Mouse (Mus musculus) CH12.LX (cell line): ENCODE data around the gene Lefty2. TPM values are rescaled to one million over a fixed set of nuclear protein-coding genes. Genes with fewer than 3 reads are reported as not detected.
"Not testable (repeated sequence)": the region's sequence is repeated elsewhere in the genome, so short reads cannot be mapped to it uniquely, and the experiment has no call there.

Experiments used
- DNase-seq: peaks from one replicate; pipeline ENCODE4 v3.0.0-alpha.2; 2013; ENCODE audit errors: extremely low read depth
- H3K27ac ChIP-seq: 2 replicates; pipeline ENCODE4 v1.5.1; 2012; ENCODE audit warnings: low read depth, mild to moderate bottlenecking, control low read depth, moderate library complexity; ENCODE audit not compliant: insufficient read depth
- H3K27me3 ChIP-seq: replicated peaks from 2 replicates; pipeline ENCODE3; 2012; ENCODE audit warnings: inconsistent platforms
- H3K36me3 ChIP-seq, 2 experiments: replicated peaks in 1 of 2; 2 replicates each; pipeline versions ENCODE3 to v1.6.1; 2012; ENCODE audit warnings: inconsistent platforms in 1 of 2, low read length in 1 of 2, mild to moderate bottlenecking in 1 of 2, mixed read lengths in 1 of 2, moderate library complexity in 1 of 2; ENCODE audit not compliant: control insufficient read depth in 1 of 2, insufficient read depth in 1 of 2
- H3K4me1 ChIP-seq, 2 experiments: 2 replicates each; pipeline ENCODE4 v1.6.1; 2012; ENCODE audit warnings: inconsistent platforms in 1 of 2, moderate library complexity in 1 of 2; ENCODE audit not compliant: insufficient read depth in 2 of 2, control insufficient read depth in 1 of 2
- H3K4me2 ChIP-seq: 2 replicates; pipeline ENCODE4 v1.6.1; 2012; ENCODE audit warnings: low read depth, mild to moderate bottlenecking, control low read depth; ENCODE audit not compliant: poor library complexity, insufficient read depth, severe bottlenecking
- H3K4me3 ChIP-seq, 3 experiments: fragments of 150-350 bp in 1 of 3; sonication (generic) in 1 of 3; replicated peaks in 1 of 3; 2 replicates each; pipeline versions ENCODE3 to v1.5.1; 2011 to 2012; ENCODE audit warnings: low read depth in 2 of 3, low read length in 2 of 3, mild to moderate bottlenecking in 2 of 3, moderate library complexity in 2 of 3, control low read depth in 1 of 3, improper control_type of control experiment in 1 of 3, inconsistent platforms in 1 of 3, mixed read lengths in 1 of 3; ENCODE audit not compliant: poor library complexity in 1 of 3
- H3K79me2 ChIP-seq: replicated peaks from 2 replicates; pipeline ENCODE4 v1.6.1; 2012; ENCODE audit warnings: mild to moderate bottlenecking, moderate library complexity; ENCODE audit not compliant: control insufficient read depth, poor library complexity, insufficient read depth, severe bottlenecking; ENCODE audit errors: extremely low read depth
- H3K9ac ChIP-seq: 2 replicates; pipeline ENCODE4 v1.6.1; 2012; ENCODE audit warnings: low read depth, mild to moderate bottlenecking, control low read depth, moderate library complexity; ENCODE audit not compliant: insufficient read depth
- H3K9me3 ChIP-seq: replicated peaks from 2 replicates; pipeline ENCODE3; 2012; ENCODE audit warnings: low read length, inconsistent platforms, mixed read lengths
- GABPA ChIP-seq: IDR thresholded peaks from 2 replicates; pipeline ENCODE4 v1.6.1; 2012; ENCODE audit warnings: low read depth, low read length, improper control_type of control experiment, inconsistent platforms; ENCODE audit not compliant: insufficient replicate concordance
- POLR2AphosphoS2 ChIP-seq: IDR thresholded peaks from 2 replicates; pipeline ENCODE4 v1.6.1; 2011; ENCODE audit warnings: low read depth, low read length, improper control_type of control experiment
- TBP ChIP-seq: conservative IDR thresholded peaks from 2 replicates; pipeline ENCODE4 v1.6.1; 2011; ENCODE audit warnings: low read depth, low read length, improper control_type of control experiment
- UBTF ChIP-seq: IDR thresholded peaks from 2 replicates; pipeline ENCODE4 v1.6.1; 2012; ENCODE audit warnings: low read depth, mild to moderate bottlenecking, inconsistent platforms, low read length, improper control_type of control experiment, moderate library complexity
- ZNF384 ChIP-seq: IDR thresholded peaks from 2 replicates; pipeline ENCODE4 v1.6.1; 2012; ENCODE audit warnings: low read depth, low read length, improper control_type of control experiment, inconsistent platforms
- dilution Hi-C: fragments of 300-500 bp; cut with MboI; formaldehyde crosslinking; loops from 2 replicates; pipeline ENCODE4 v1.14.3; 2020; ENCODE audit warnings: low sequenced_read_pairs; ENCODE audit not compliant: extremely low pct_unique_long_range_greater_than_20kb, extremely low pct_ligation_motif_present
- in situ Hi-C: fragments of 300-500 bp; cut with MboI; formaldehyde crosslinking; loops from 3 replicates; pipeline ENCODE4 v1.14.3; 2019; ENCODE audit warnings: low sequenced_read_pairs, low pct_ligation_motif_present, low pct_unique_long_range_greater_than_20kb, mixed read lengths
- polyA plus RNA-seq: library from polyadenylated mRNA; unstranded; fragments of >175 nt; gene quantifications from 2 replicates; pipeline ENCODE4 v1.2.1, GENCODE M21; 2012; ENCODE audit warnings: low read depth; ENCODE audit not compliant: insufficient read length
- total RNA-seq, 2 experiments: library from RNA; depleted of rRNA; stranded (reverse); fragments of 300-350 nt in 1 of 2; fragments of >200 nt in 1 of 2; gene quantifications; 2 replicates each; pipeline ENCODE4 v1.2.3; 2012 to 2014

The Lefty2 gene
- total and polyA plus RNA-seq, 3 experiments = not detected

DNA sequence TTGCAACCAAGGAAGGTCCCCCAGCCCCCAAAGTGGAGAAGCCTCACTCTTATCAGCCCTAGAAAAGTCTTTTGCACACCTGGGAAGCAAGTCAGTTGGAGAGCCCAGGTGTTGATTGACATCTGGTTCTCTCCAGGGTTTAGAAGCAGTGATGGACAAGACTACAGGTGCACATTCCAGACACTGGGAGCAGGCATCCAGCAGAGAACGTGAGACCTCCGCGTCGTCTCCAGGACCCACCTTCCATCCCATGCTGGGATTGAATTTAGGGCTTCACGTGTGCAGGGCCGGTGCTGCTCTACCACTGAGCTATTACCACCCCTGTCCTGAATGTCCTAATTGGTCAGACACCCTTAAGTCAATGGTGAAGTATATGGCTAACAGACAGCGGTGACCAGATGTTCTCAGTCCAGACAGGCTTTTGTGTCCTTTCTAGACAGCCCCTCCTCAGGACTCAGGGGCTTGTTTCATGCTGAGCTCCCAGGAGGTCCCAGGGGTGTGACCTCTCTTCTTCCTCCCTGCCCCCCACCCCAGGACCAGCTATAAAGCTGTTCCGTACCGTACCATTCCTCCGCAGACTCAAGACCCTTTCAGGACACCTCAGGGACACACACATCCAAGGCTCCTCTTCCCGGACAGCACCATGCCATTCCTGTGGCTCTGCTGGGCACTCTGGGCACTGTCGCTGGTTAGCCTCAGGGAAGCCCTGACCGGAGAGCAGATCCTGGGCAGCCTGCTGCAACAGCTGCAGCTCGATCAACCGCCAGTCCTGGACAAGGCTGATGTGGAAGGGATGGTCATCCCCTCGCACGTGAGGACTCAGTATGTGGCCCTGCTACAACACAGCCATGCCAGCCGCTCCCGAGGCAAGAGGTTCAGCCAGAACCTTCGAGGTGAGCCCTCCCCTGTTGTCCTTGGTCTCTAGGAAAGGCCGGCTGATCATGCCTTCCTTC, 41.8 kb downstream of the Lefty2 start, which contains the start of gene Lefty1:
Gene Lefty1, plus strand, starts transcription at position 556 of the 953 bp plus-strand sequence.
- Histone ChIP-seq H3K79me2 (no peaks in the 10 kb centered on the region), H3K4me2 (no peak within 1 kb of the TSS), H3K9ac (no peak within 1 kb of the TSS), H3K9me3 (no peaks in the 10 kb centered on the region), H3K4me3 (no peak within 1 kb of the TSS), H3K27me3 (peaks cover 28% of the 10 kb centered on the region)
- DNase-seq = no peak
- dilution Hi-C loops = no loop called here
- no peak for TF ChIP-seq TBP
- no peak for TF ChIP-seq ZNF384
- TF ChIP-seq GABPA = no peak
- no peak for TF ChIP-seq POLR2AphosphoS2
- TF ChIP-seq UBTF = no peak
- TF ChIP-seq, all 38 proteins: peak for 0
- H3K36me3 ChIP-seq = no peaks in the 10 kb centered on the region
- no peaks in the 10 kb centered on the region for H3K4me1 ChIP-seq
- H3K27ac ChIP-seq = no peak within 1 kb of the TSS
- in situ Hi-C loops = no loop called here

GRCm38 (mm10) chr1:180936610-180937398, 43.9 kb downstream of the Lefty2 start:
- H3K36me3 ChIP-seq, H3K79me2 ChIP-seq, in situ Hi-C loops, dilution Hi-C loops, H3K4me1 ChIP-seq, H3K9me3 ChIP-seq, H3K4me3 ChIP-seq, H3K27ac ChIP-seq, DNase-seq, H3K9ac ChIP-seq, H3K4me2 ChIP-seq: not testable (repeated sequence)
- peaks cover 38% of the 10 kb centered on the region for H3K27me3 ChIP-seq

GRCm38 (mm10) chr1:180937631-180938030, 44.7 kb downstream of the Lefty2 start:
- H3K79me2 ChIP-seq, H3K9me3 ChIP-seq, DNase-seq, H3K4me2 ChIP-seq, H3K36me3 ChIP-seq, H3K4me1 ChIP-seq, in situ Hi-C loops, H3K4me3 ChIP-seq, H3K27ac ChIP-seq, dilution Hi-C loops, H3K9ac ChIP-seq: not testable (repeated sequence)
- H3K27me3 ChIP-seq = peaks cover 46% of the 10 kb centered on the region
